Mouse (Mus musculus) adrenal gland, postnatal 0 days (tissue): ENCODE measurements around the gene Sohlh1. TPM values are rescaled to one million over a fixed set of nuclear protein-coding genes. Genes with fewer than 3 reads are reported as not detected.

Source experiments
- polyA plus RNA-seq: library from polyadenylated mRNA; unstranded; fragments of >200 nt; fragmentation: Nextera tagmentation; extraction: Ambion mirVana; gene quantifications from 2 replicates; pipeline ENCODE4 v1.2.1, GENCODE M21; 2015

Gene Sohlh1
- 0.09 TPM in 1 of 2 replicates, not detected in the other for polyA plus RNA-seq

GRCm38 (mm10) chr2:25847226-25847625 is at the start of gene Sohlh1:
Gene Sohlh1 (minus strand): TSS chr2:25847248.

GRCm38 (mm10) chr2:25863337-25864131 is 16.5 kb upstream of the Sohlh1 start, which contains the start of gene Kcnt1:
Gene Kcnt1 (plus strand): TSS chr2:25863734.

GRCm38 (mm10) chr2:25822806-25823205 is 24.2 kb downstream of the Sohlh1 start, which contains the start of gene Lcn9:
Gene Lcn9 (plus strand): TSS chr2:25823153.

GRCm38 (mm10) chr2:25815748-25816147 is 31.3 kb downstream of the Sohlh1 start, which contains the start of gene Glt6d1:
Gene Glt6d1 (minus strand): TSS chr2:25815848.

Other genes with a start within 250 kb of the Sohlh1 start
- gene Rabl6, start 238.7 kb downstream of the Sohlh1 start, polyA plus RNA-seq = 42.6 and 68.2 TPM in 2 replicates
- gene Ccdc183, start 229.6 kb downstream of the Sohlh1 start, polyA plus RNA-seq = 0.50 and 0.87 TPM in 2 replicates
- 124 and 149 TPM in 2 replicates for gene Tmem141, start 225.2 kb downstream of the Sohlh1 start, polyA plus RNA-seq
- 55.5 and 82.4 TPM in 2 replicates for gene Fcna, start 219.2 kb downstream of the Sohlh1 start, polyA plus RNA-seq
- gene Lcn8, start 194.1 kb downstream of the Sohlh1 start, polyA plus RNA-seq = not detected in 2 replicates
- gene Lcn5, start 189.3 kb downstream of the Sohlh1 start, polyA plus RNA-seq = 0.21 and 0.44 TPM in 2 replicates
- gene Lcn6, start 170.5 kb downstream of the Sohlh1 start, polyA plus RNA-seq = 0.48 TPM in 1 of 2 replicates, not detected in the other
- not detected in 2 replicates for gene Lcn10, start 164.5 kb downstream of the Sohlh1 start, polyA plus RNA-seq
- gene Obp2a, start 147.2 kb downstream of the Sohlh1 start, polyA plus RNA-seq = 3.7 and 14.1 TPM in 2 replicates
- 110 and 186 TPM in 2 replicates for gene Bmyc, start 140.5 kb downstream of the Sohlh1 start, polyA plus RNA-seq
- not detected in 2 replicates for gene Obp2b, start 110.2 kb downstream of the Sohlh1 start, polyA plus RNA-seq
- not detected in 2 replicates for gene Lcn3, start 81.7 kb downstream of the Sohlh1 start, polyA plus RNA-seq
- not detected in 2 replicates for gene Lcn11, start 70.2 kb downstream of the Sohlh1 start, polyA plus RNA-seq
- not detected in 2 replicates for gene Gm13539, start 65.0 kb downstream of the Sohlh1 start, polyA plus RNA-seq
- gene Glt6d1, start 31.4 kb downstream of the Sohlh1 start, polyA plus RNA-seq = not detected in 2 replicates
- not detected in 2 replicates for gene Lcn9, start 24.1 kb downstream of the Sohlh1 start, polyA plus RNA-seq
- 3.0 and 3.6 TPM in 2 replicates for gene Kcnt1, start 16.5 kb upstream of the Sohlh1 start, polyA plus RNA-seq
- 8.6 and 10.9 TPM in 2 replicates for gene Camsap1, start 136.0 kb upstream of the Sohlh1 start, polyA plus RNA-seq
- gene Ubac1, start 174.5 kb upstream of the Sohlh1 start, polyA plus RNA-seq = 51.3 and 77.7 TPM in 2 replicates